Mouse (Mus musculus): Measurements from ENCODE around the gene Snrpg. TPM values are rescaled to one million over a fixed set of nuclear protein-coding genes. Genes with fewer than 3 reads are reported as not detected.
"Not testable (repeated sequence)": the region's sequence is repeated elsewhere in the genome, so short reads cannot be mapped to it uniquely, and the experiment has no call there.

Snrpg gene
- total and polyA plus RNA-seq, 2 experiments from 2014 or later, result 101 to 308 TPM

- no peaks in the 10 kb centered on the region for H3K4me1 ChIP-seq (ENCODE audit: insufficient read depth)
- no peak overlapping the region for H3K27ac ChIP-seq (ENCODE audit: low read depth, low read length)
- H3K4me3 ChIP-seq (ENCODE audit: low read depth, low read length), result no peak overlapping the region
- no peaks in the 10 kb centered on the region for H3K9me3 ChIP-seq (ENCODE audit: low read length)
- H3K36me3 ChIP-seq (ENCODE audit: insufficient read depth), result no peaks in the 10 kb centered on the region
- WGBS, result 91% methylated on average over 6 of the region's 6 CpGs
- TF ChIP-seq CTCF (IDR thresholded peaks at IDR 0.05; ENCODE audit: low read depth), result peak; percentile 50
- H3K27me3 ChIP-seq (ENCODE audit: insufficient read depth, low read length), result no peaks in the 10 kb centered on the region
- H3K4me2 ChIP-seq (ENCODE audit: low read depth), result no peak overlapping the region
- no peak for ATAC-seq
- no peak for DNase-seq
- H3K9ac ChIP-seq, result no peak overlapping the region
Measured at GRCm38 (mm10) chr6:86329943-86330342, 41.2 kb upstream of the Snrpg start.

- H3K9ac ChIP-seq, result no peak overlapping the region
- no peak for TF ChIP-seq CTCF (IDR thresholded peaks at IDR 0.05; ENCODE audit: low read depth)
- H3K4me2 ChIP-seq (ENCODE audit: low read depth), result no peak overlapping the region
- no peak overlapping the region for H3K27ac ChIP-seq (ENCODE audit: low read depth, low read length)
- no peaks in the 10 kb centered on the region for H3K4me1 ChIP-seq (ENCODE audit: insufficient read depth)
- no peak for ATAC-seq
- no peaks in the 10 kb centered on the region for H3K36me3 ChIP-seq (ENCODE audit: insufficient read depth)
- H3K4me3 ChIP-seq (ENCODE audit: low read depth, low read length), result no peak overlapping the region
- no peaks in the 10 kb centered on the region for H3K9me3 ChIP-seq (ENCODE audit: low read length)
- no peaks in the 10 kb centered on the region for H3K27me3 ChIP-seq (ENCODE audit: insufficient read depth, low read length)
- DNase-seq, result no peak
- WGBS, result 78% methylated on average over 11 of the region's 11 CpGs
Measured at GRCm38 (mm10) chr6:86335121-86335849, 35.8 kb upstream of the Snrpg start.

- no peaks in the 10 kb centered on the region for H3K4me1 ChIP-seq (ENCODE audit: insufficient read depth)
- H3K27me3 ChIP-seq (ENCODE audit: insufficient read depth, low read length), result no peaks in the 10 kb centered on the region
- DNase-seq (no peak), ATAC-seq (no peak)
- WGBS, result 73% methylated on average over 5 of the region's 5 CpGs
- H3K4me2 ChIP-seq (ENCODE audit: low read depth), result no peak overlapping the region
- no peaks in the 10 kb centered on the region for H3K9me3 ChIP-seq (ENCODE audit: low read length)
- H3K4me3 ChIP-seq (ENCODE audit: low read depth, low read length), result no peak overlapping the region
- TF ChIP-seq CTCF (IDR thresholded peaks at IDR 0.05; ENCODE audit: low read depth), result no peak
- no peak overlapping the region for H3K9ac ChIP-seq
- H3K36me3 ChIP-seq (ENCODE audit: insufficient read depth), result no peaks in the 10 kb centered on the region
- no peak overlapping the region for H3K27ac ChIP-seq (ENCODE audit: low read depth, low read length)
Measured at GRCm38 (mm10) chr6:86335860-86336259, 35.2 kb upstream of the Snrpg start.

- not testable (repeated sequence) for DNase-seq; H3K9me3 ChIP-seq (ENCODE audit: low read length); H3K9ac ChIP-seq; H3K36me3 ChIP-seq (ENCODE audit: insufficient read depth); H3K4me1 ChIP-seq (ENCODE audit: insufficient read depth); H3K4me3 ChIP-seq (ENCODE audit: low read depth, low read length); H3K4me2 ChIP-seq (ENCODE audit: low read depth); ATAC-seq; H3K27me3 ChIP-seq (ENCODE audit: insufficient read depth, low read length); H3K27ac ChIP-seq (ENCODE audit: low read depth, low read length)
- 86% methylated on average over 4 of the region's 4 CpGs for WGBS
Measured at GRCm38 (mm10) chr6:86336340-86336739, 34.8 kb upstream of the Snrpg start.

- 16% methylated on average over 7 of the region's 7 CpGs for WGBS
- H3K36me3 ChIP-seq (ENCODE audit: insufficient read depth), result no peaks in the 10 kb centered on the region
- ATAC-seq (no peak), DNase-seq (no peak)
- no peak overlapping the region for H3K4me3 ChIP-seq (ENCODE audit: low read depth, low read length)
- H3K9me3 ChIP-seq (ENCODE audit: low read length), result no peaks in the 10 kb centered on the region
- peak overlapping the region; percentile 26; the same call in 1 of the 2 replicates for H3K4me2 ChIP-seq (ENCODE audit: low read depth)
- TF ChIP-seq CTCF (IDR thresholded peaks at IDR 0.05; ENCODE audit: low read depth), result no peak
- H3K27me3 ChIP-seq (ENCODE audit: insufficient read depth, low read length), result no peaks in the 10 kb centered on the region
- peak overlapping the region; percentile 35; the same call in 1 of the 2 replicates for H3K27ac ChIP-seq (ENCODE audit: low read depth, low read length)
- no peaks in the 10 kb centered on the region for H3K4me1 ChIP-seq (ENCODE audit: insufficient read depth)
- no peak overlapping the region for H3K9ac ChIP-seq
Measured at GRCm38 (mm10) chr6:86343656-86344055, 27.4 kb upstream of the Snrpg start.

GRCm38 (mm10) chr6:86346063-86346462 is 25.0 kb upstream of the Snrpg start:
- ATAC-seq (no peak), DNase-seq (no peak)
- Histone ChIP-seq H3K4me2 (ENCODE audit: low read depth) (no peak overlapping the region), H3K27me3 (ENCODE audit: insufficient read depth, low read length) (no peaks in the 10 kb centered on the region), H3K9me3 (ENCODE audit: low read length) (no peaks in the 10 kb centered on the region), H3K4me3 (ENCODE audit: low read depth, low read length) (no peak overlapping the region), H3K9ac (no peak overlapping the region), H3K36me3 (ENCODE audit: insufficient read depth) (no peaks in the 10 kb centered on the region), H3K27ac (ENCODE audit: low read depth, low read length) (no peak overlapping the region), H3K4me1 (ENCODE audit: insufficient read depth) (no peaks in the 10 kb centered on the region)
- no peak for TF ChIP-seq CTCF (IDR thresholded peaks at IDR 0.05; ENCODE audit: low read depth)
- WGBS, result 70% methylated on average over 2 of the region's 2 CpGs

- Histone ChIP-seq H3K27ac (ENCODE audit: low read depth, low read length) (no peak overlapping the region), H3K9me3 (ENCODE audit: low read length) (no peaks in the 10 kb centered on the region), H3K4me1 (ENCODE audit: insufficient read depth) (no peaks in the 10 kb centered on the region), H3K4me3 (ENCODE audit: low read depth, low read length) (no peak overlapping the region), H3K36me3 (ENCODE audit: insufficient read depth) (no peaks in the 10 kb centered on the region), H3K9ac (no peak overlapping the region), H3K4me2 (ENCODE audit: low read depth) (no peak overlapping the region), H3K27me3 (ENCODE audit: insufficient read depth, low read length) (no peaks in the 10 kb centered on the region)
- no peak for DNase-seq
- WGBS, result 50% methylated on average over 7 of the region's 7 CpGs
- TF ChIP-seq CTCF (IDR thresholded peaks at IDR 0.05; ENCODE audit: low read depth), result peak; percentile 62
- no peak for ATAC-seq
Measured at GRCm38 (mm10) chr6:86349257-86349656, 21.8 kb upstream of the Snrpg start.
